ENCODE assay signal across 9 mouse cellular contexts in the genomic region with DNA sequence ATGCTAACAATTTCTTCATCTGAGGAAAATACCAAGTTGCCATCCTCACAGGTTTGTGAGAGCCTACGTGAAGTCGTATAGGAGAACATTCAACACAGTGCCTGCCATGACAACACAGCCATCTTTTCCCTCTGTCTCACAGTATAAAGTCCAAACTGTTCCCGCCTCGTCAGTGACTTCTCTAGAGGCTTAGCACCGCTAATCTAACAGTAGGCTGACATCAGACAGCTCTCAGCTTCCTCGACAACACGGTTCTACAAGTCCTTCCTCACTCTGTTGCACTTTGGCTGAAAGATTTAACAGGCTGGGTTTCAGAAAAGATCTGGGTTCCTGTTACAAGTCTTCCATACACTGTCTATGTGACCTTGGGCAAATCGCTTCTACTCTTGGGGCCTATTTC. TPM values are rescaled to one million over a fixed set of nuclear protein-coding genes. Genes with fewer than 3 reads are reported as not detected.
DNase-seq lines count a peak whose midpoint lies in the region; ATAC-seq lines count a peak whose summit lies in the region.
"Had no signal": no experiment of that assay in that cellular context is flagged by ENCODE, and none has a peak within 500 bp of the region (broad histone marks: within the 10 kb centered on the region; RNA-seq: fewer than 3 reads in every experiment).

No protein-coding gene starts in this region.

- H3K4me3 ChIP-seq in lung, embryonic 15.5 days = peak overlapping the region; percentile 68
- H3K4me3 ChIP-seq in forebrain, embryonic 10.5 days = peak overlapping the region; percentile 86
- peak overlapping the region; percentile 76 for H3K4me3 ChIP-seq in limb, embryonic 12.5 days (replicated peaks)
- H3K4me3 ChIP-seq in stomach, embryonic 15.5 days (replicated peaks) = peak overlapping the region; percentile 85

- peaks cover 6% of the 10 kb centered on the region for H3K4me1 ChIP-seq in lung, embryonic 15.5 days
- H3K4me1 ChIP-seq in forebrain, embryonic 10.5 days = peaks cover 21% of the 10 kb centered on the region
- peaks cover 13% of the 10 kb centered on the region for H3K4me1 ChIP-seq in limb, embryonic 12.5 days (replicated peaks)
- peaks cover 11% of the 10 kb centered on the region for H3K4me1 ChIP-seq in stomach, embryonic 15.5 days

- WGBS in lung, embryonic 15.5 days = 54% methylated on average over 8 of the region's 8 CpGs
- WGBS in forebrain, embryonic 10.5 days = 84% methylated on average over 8 of the region's 8 CpGs
- WGBS in limb, embryonic 12.5 days = 83% methylated on average over 8 of the region's 8 CpGs
- WGBS in stomach, embryonic 15.5 days = 54% methylated on average over 8 of the region's 8 CpGs

- no peak for ATAC-seq in lung, embryonic 15.5 days (ENCODE audit: borderline replicate concordance, extremely low read depth, low FRiP score, low TSS enrichment)
- no peak for ATAC-seq in limb, embryonic 12.5 days (ENCODE audit: insufficient number of reproducible peaks, insufficient read depth, low FRiP score, low TSS enrichment, low read depth)
- no peak for ATAC-seq in stomach, embryonic 15.5 days (ENCODE audit: insufficient read depth, low FRiP score, low read depth)

- no peaks in the 10 kb centered on the region for H3K27me3 ChIP-seq in lung, embryonic 15.5 days
- no peaks in the 10 kb centered on the region for H3K27me3 ChIP-seq in forebrain, embryonic 10.5 days (ENCODE audit: poor library complexity, severe bottlenecking)
- 0 out of 2 replicates have a peak, but pooled peaks cover 6% of the 10 kb centered on the region for H3K27me3 ChIP-seq in limb, embryonic 12.5 days
- H3K27me3 ChIP-seq in stomach, embryonic 15.5 days (replicated peaks) = no peaks in the 10 kb centered on the region

- peak overlapping the region; percentile 83 for H3K9ac ChIP-seq in lung, embryonic 15.5 days
- peak overlapping the region; percentile 84 for H3K9ac ChIP-seq in limb, embryonic 12.5 days (replicated peaks)
- H3K9ac ChIP-seq in stomach, embryonic 15.5 days = 0 out of 2 replicates have a peak overlapping the region, but pooled peaks have one; percentile 68

- no peaks in the 10 kb centered on the region for H3K9me3 ChIP-seq in lung, embryonic 15.5 days
- H3K9me3 ChIP-seq in forebrain, embryonic 10.5 days = no peaks in the 10 kb centered on the region
- H3K9me3 ChIP-seq in limb, embryonic 12.5 days = no peaks in the 10 kb centered on the region
- H3K9me3 ChIP-seq in stomach, embryonic 15.5 days = no peaks in the 10 kb centered on the region

- peak overlapping the region; percentile 58 for H3K4me2 ChIP-seq in lung, embryonic 15.5 days
- H3K4me2 ChIP-seq in limb, embryonic 12.5 days = peak overlapping the region; percentile 75
- peak overlapping the region; percentile 53 for H3K4me2 ChIP-seq in stomach, embryonic 15.5 days

- no peak for DNase-seq in lung, adult 18-20 months
- no peak for DNase-seq in forebrain, embryonic 10.5 days (ENCODE audit: extremely low spot score, low spot score)
- DNase-seq in right cerebral cortex, postnatal 4 days = no peak
- DNase-seq in adrenal gland, adult 18-20 months (ENCODE audit: low spot score in 2 of 2) = no peak
- no peak for DNase-seq in gastrocnemius, postnatal 4 days (ENCODE audit: low spot score in 2 of 2)

- H3K36me3 ChIP-seq in lung, embryonic 15.5 days = peaks cover 14% of the 10 kb centered on the region
- H3K36me3 ChIP-seq in forebrain, embryonic 10.5 days (replicated peaks) = peaks cover 15% of the 10 kb centered on the region
- H3K36me3 ChIP-seq in limb, embryonic 12.5 days = peaks cover 19% of the 10 kb centered on the region
- H3K36me3 ChIP-seq in stomach, embryonic 15.5 days = peaks cover 7% of the 10 kb centered on the region

- H3K27ac ChIP-seq in lung, embryonic 15.5 days = no peak overlapping the region
- H3K27ac ChIP-seq in forebrain, embryonic 10.5 days = peak overlapping the region; percentile 89; the same call in 1 of the 2 replicates
- no peak overlapping the region for H3K27ac ChIP-seq in limb, embryonic 12.5 days
- H3K27ac ChIP-seq in stomach, embryonic 15.5 days = no peak overlapping the region

RNA-seq across cellular contexts. Expression of a gene that starts 1.0 kb away (rescaled TPM):
- polyA plus RNA-seq in lung, embryonic 15.5 days (2015; fragmentation: Nextera tagmentation; extraction: Ambion mirVana) = 256 and 268 TPM in 2 replicates
- polyA plus RNA-seq in forebrain, embryonic 10.5 days (2016; fragmentation: Nextera tagmentation; extraction: Ambion mirVana) = 189 and 195 TPM in 2 replicates
- polyA plus RNA-seq in limb, embryonic 12.5 days (2016; fragmentation: Nextera tagmentation; extraction: Ambion mirVana) = 181 and 194 TPM in 2 replicates
- 247 and 252 TPM in 2 replicates for polyA plus RNA-seq in stomach, embryonic 15.5 days (2015; fragmentation: Nextera tagmentation; extraction: Ambion mirVana)
- total RNA-seq in adrenal gland, adult 18-20 months (2021) = 100 to 1,000 TPM; 208 to 312 TPM
- 100 to 1,000 TPM; 249 to 250 TPM for total RNA-seq in gastrocnemius, postnatal 4 days (2021)

RNA-seq across cellular contexts. Expression of a gene that starts 1.1 kb away (rescaled TPM):
- polyA plus RNA-seq in lung, embryonic 15.5 days (2015; fragmentation: Nextera tagmentation; extraction: Ambion mirVana) = 3.1 and 3.6 TPM in 2 replicates
- 0.56 TPM in 1 of 2 replicates, not detected in the other for polyA plus RNA-seq in forebrain, embryonic 10.5 days (2016; fragmentation: Nextera tagmentation; extraction: Ambion mirVana)
- polyA plus RNA-seq in limb, embryonic 12.5 days (2016; fragmentation: Nextera tagmentation; extraction: Ambion mirVana) = not detected in 2 replicates
- 0.26 TPM in 1 of 2 replicates, not detected in the other for polyA plus RNA-seq in stomach, embryonic 15.5 days (2015; fragmentation: Nextera tagmentation; extraction: Ambion mirVana)
- total RNA-seq in adrenal gland, adult 18-20 months (2021) = under 1 TPM; 0.46 to 0.61 TPM
- total RNA-seq in gastrocnemius, postnatal 4 days (2021) = not detected
- total RNA-seq: common myeloid progenitor, adult 5-6 weeks had no signal

RNA-seq across cellular contexts. Expression of a gene that starts 57.0 kb away (rescaled TPM):
- 6.4 and 8.1 TPM in 2 replicates for polyA plus RNA-seq in lung, embryonic 15.5 days (2015; fragmentation: Nextera tagmentation; extraction: Ambion mirVana)
- 2.2 and 2.8 TPM in 2 replicates for polyA plus RNA-seq in forebrain, embryonic 10.5 days (2016; fragmentation: Nextera tagmentation; extraction: Ambion mirVana)
- polyA plus RNA-seq in limb, embryonic 12.5 days (2016; fragmentation: Nextera tagmentation; extraction: Ambion mirVana) = 0.95 and 1.0 TPM in 2 replicates
- polyA plus RNA-seq in stomach, embryonic 15.5 days (2015; fragmentation: Nextera tagmentation; extraction: Ambion mirVana) = 1.2 and 1.8 TPM in 2 replicates
- total RNA-seq in adrenal gland, adult 18-20 months (2021) = 1 to 10 TPM in 1 of 2 experiments, under 1 TPM in 1; 0.76 to 1.5 TPM
- 1 to 10 TPM; 6.5 to 8.0 TPM for total RNA-seq in gastrocnemius, postnatal 4 days (2021)
- total RNA-seq: common myeloid progenitor, adult 5-6 weeks had no signal
